Mouse (Mus musculus) hindbrain, embryonic 16.5 days (tissue): ENCODE measurements around the gene Gpr176. TPM values are rescaled to one million over a fixed set of nuclear protein-coding genes. Genes with fewer than 3 reads are reported as not detected.
A peak's percentile ranks its signal among the peaks of the same experiment; 100 is the strongest.

Experiments used
- ATAC-seq: fragments of 200-750 bp; cut with Nextera tagmentation; 2 replicates; pipeline ENCODE4 v1.8.0; 2017; ENCODE audit warnings: moderate TSS enrichment, moderate library complexity
- H3K27ac ChIP-seq: fragments of 300-500 bp; sonication (generic); 2 replicates; pipeline ENCODE4 v1.5.1; 2014; ENCODE audit warnings: low read depth, mild to moderate bottlenecking, control low read depth, low read length, moderate library complexity
- H3K27me3 ChIP-seq: fragments of 300-500 bp; sonication (generic); replicated peaks from 2 replicates; pipeline ENCODE4 v1.6.1; 2014; ENCODE audit warnings: low read length; ENCODE audit not compliant: control insufficient read depth, insufficient read depth
- H3K36me3 ChIP-seq: fragments of 300-500 bp; sonication (generic); 2 replicates; pipeline ENCODE4 v1.6.1; 2014; ENCODE audit warnings: mild to moderate bottlenecking, low read length, moderate library complexity, mixed read lengths; ENCODE audit not compliant: control insufficient read depth, insufficient read depth
- H3K4me1 ChIP-seq: fragments of 300-500 bp; sonication (generic); 2 replicates; pipeline ENCODE4 v1.6.1; 2014; ENCODE audit warnings: low read depth, low read length; ENCODE audit not compliant: control insufficient read depth, insufficient read depth
- H3K4me2 ChIP-seq: fragments of 300-500 bp; sonication (generic); 2 replicates; pipeline ENCODE4 v1.6.1; 2014; ENCODE audit warnings: mild to moderate bottlenecking, low read length, control low read depth, moderate library complexity
- H3K4me3 ChIP-seq: fragments of 300-500 bp; sonication (generic); 2 replicates; pipeline ENCODE4 v1.5.1; 2014; ENCODE audit warnings: mild to moderate bottlenecking, low read length, control low read depth, moderate library complexity
- H3K9ac ChIP-seq: fragments of 300-500 bp; sonication (generic); 2 replicates; pipeline ENCODE4 v1.6.1; 2014; ENCODE audit warnings: low read depth, mild to moderate bottlenecking, control low read depth, low read length, moderate library complexity
- H3K9me3 ChIP-seq: fragments of 300-500 bp; sonication (generic); 2 replicates; pipeline ENCODE4 v1.6.1; 2014; ENCODE audit warnings: mild to moderate bottlenecking, low read length, moderate library complexity; ENCODE audit not compliant: control insufficient read depth
- WGBS: fragments of 180-500 bp; shearing (Covaris S2); extraction: QIAGEN DNeasy Blood & Tissue Kit; methylation state at CpG from one replicate; pipeline ENCODE4 v1.1.7; 2014; 5-methylcytosine and 5-hydroxymethylcytosine counted together
- polyA plus RNA-seq: library from polyadenylated mRNA; unstranded; fragments of >200 nt; fragmentation: Nextera tagmentation; extraction: Ambion mirVana; gene quantifications from 2 replicates; pipeline ENCODE4 v1.2.1, GENCODE M21; 2015

Gpr176 gene
- polyA plus RNA-seq, 1 experiment from 2014 or later: 8.6 TPM

GRCm38 (mm10) chr2:118404336-118404735 lies 31.1 kb upstream of the Gpr176 start:
- H3K9ac ChIP-seq: no peak overlapping the region
- H3K4me2 ChIP-seq: no peak overlapping the region
- H3K4me1 ChIP-seq: no peaks in the 10 kb centered on the region
- peak; percentile 41; the same call in 1 of the 2 replicates for ATAC-seq
- WGBS: 75% methylated on average over 5 of the region's 5 CpGs
- H3K4me3 ChIP-seq: no peak overlapping the region
- H3K36me3 ChIP-seq: no peaks in the 10 kb centered on the region
- H3K27ac ChIP-seq: no peak overlapping the region
- H3K27me3 ChIP-seq: no peaks in the 10 kb centered on the region
- H3K9me3 ChIP-seq: no peaks in the 10 kb centered on the region

- 0 out of 2 replicates have a peak, but pooled peaks have one; percentile 41 for ATAC-seq
- H3K4me2 ChIP-seq: no peak overlapping the region
- WGBS: 66% methylated on average over 5 of the region's 5 CpGs
- H3K9me3 ChIP-seq: no peaks in the 10 kb centered on the region
- no peaks in the 10 kb centered on the region for H3K36me3 ChIP-seq
- no peak overlapping the region for H3K27ac ChIP-seq
- H3K9ac ChIP-seq: no peak overlapping the region
- H3K4me1 ChIP-seq: no peaks in the 10 kb centered on the region
- no peak overlapping the region for H3K4me3 ChIP-seq
- no peaks in the 10 kb centered on the region for H3K27me3 ChIP-seq
Measured at GRCm38 (mm10) chr2:118401834-118402727, 28.9 kb upstream of the Gpr176 start.

GRCm38 (mm10) chr2:118399751-118400150 lies 26.5 kb upstream of the Gpr176 start:
- 95% methylated on average over 5 of the region's 5 CpGs for WGBS
- no peaks in the 10 kb centered on the region for H3K4me1 ChIP-seq
- H3K9ac ChIP-seq: no peak overlapping the region
- H3K36me3 ChIP-seq: no peaks in the 10 kb centered on the region
- H3K27me3 ChIP-seq: no peaks in the 10 kb centered on the region
- no peak for ATAC-seq
- H3K27ac ChIP-seq: no peak overlapping the region
- no peaks in the 10 kb centered on the region for H3K9me3 ChIP-seq
- no peak overlapping the region for H3K4me3 ChIP-seq
- no peak overlapping the region for H3K4me2 ChIP-seq

- Histone ChIP-seq H3K9me3 (no peaks in the 10 kb centered on the region), H3K4me1 (peaks cover 8% of the 10 kb centered on the region)
Measured at GRCm38 (mm10) chr2:118391201-118391600, 18.0 kb upstream of the Gpr176 start.

GRCm38 (mm10) chr2:118390072-118390471 lies 16.9 kb upstream of the Gpr176 start:
- no peaks in the 10 kb centered on the region for H3K27me3 ChIP-seq
- H3K9me3 ChIP-seq: no peaks in the 10 kb centered on the region
- H3K9ac ChIP-seq: no peak overlapping the region
- 75% methylated on average over 5 of the region's 5 CpGs for WGBS
- H3K4me1 ChIP-seq: peaks cover 8% of the 10 kb centered on the region
- H3K27ac ChIP-seq: no peak overlapping the region
- H3K4me2 ChIP-seq: no peak overlapping the region; the same call in 1 of the 2 replicates
- ATAC-seq: no peak
- H3K36me3 ChIP-seq: no peaks in the 10 kb centered on the region
- H3K4me3 ChIP-seq: no peak overlapping the region

More at GRCm38 (mm10) chr2:118391201-118391600, 18.0 kb upstream of the Gpr176 start:
- Histone ChIP-seq H3K27ac (no peak overlapping the region), H3K36me3 (no peaks in the 10 kb centered on the region), H3K4me2 (no peak overlapping the region), H3K9ac (no peak overlapping the region), H3K4me3 (no peak overlapping the region), H3K27me3 (no peaks in the 10 kb centered on the region)
- no peak for ATAC-seq
- 79% methylated on average over 5 of the region's 5 CpGs for WGBS

- no peak overlapping the region for H3K9ac ChIP-seq
- H3K36me3 ChIP-seq: no peaks in the 10 kb centered on the region
- H3K9me3 ChIP-seq: no peaks in the 10 kb centered on the region
- no peaks in the 10 kb centered on the region for H3K27me3 ChIP-seq
- no peak overlapping the region for H3K27ac ChIP-seq
- H3K4me1 ChIP-seq: peaks cover 8% of the 10 kb centered on the region
- H3K4me3 ChIP-seq: peak overlapping the region; percentile 82; the same call in 1 of the 2 replicates
- ATAC-seq: no peak
- 73% methylated on average over 3 of the region's 3 CpGs for WGBS
- peak overlapping the region; percentile 81 for H3K4me2 ChIP-seq
Measured at GRCm38 (mm10) chr2:118389569-118389968, 16.4 kb upstream of the Gpr176 start.

- peak within 1 kb of the TSS; percentile 81 for H3K4me2 ChIP-seq
- no peaks in the 10 kb centered on the region for H3K27me3 ChIP-seq
- H3K4me1 ChIP-seq: peaks cover 8% of the 10 kb centered on the region
- ATAC-seq: peak; percentile 99
- WGBS: 1% methylated on average over 61 of the region's 61 CpGs
- peak within 1 kb of the TSS; percentile 82 for H3K4me3 ChIP-seq
- no peaks in the 10 kb centered on the region for H3K36me3 ChIP-seq
- H3K9me3 ChIP-seq: no peaks in the 10 kb centered on the region
- H3K9ac ChIP-seq: peak within 1 kb of the TSS; percentile 93
- H3K27ac ChIP-seq: peak within 1 kb of the TSS; percentile 89
Measured at GRCm38 (mm10) chr2:118388341-118389335, 15.4 kb upstream of the Gpr176 start, which contains the start of gene Eif2ak4. TSS of gene Eif2ak4 (plus strand) at chr2:118388618.

GRCm38 (mm10) chr2:118383387-118383786 lies 10.2 kb upstream of the Gpr176 start:
- Histone ChIP-seq H3K9me3 (no peaks in the 10 kb centered on the region), H3K4me2 (no peak overlapping the region), H3K9ac (no peak overlapping the region), H3K36me3 (no peaks in the 10 kb centered on the region), H3K4me3 (no peak overlapping the region), H3K4me1 (no peaks in the 10 kb centered on the region), H3K27ac (no peak overlapping the region), H3K27me3 (no peaks in the 10 kb centered on the region)
- 81% methylated on average over 5 of the region's 5 CpGs for WGBS
- ATAC-seq: no peak
